Mouse (Mus musculus) myocyte (in vitro differentiated cells): ENCODE measurements at regions not wholly inside any gene's neighbourhood (a gene's known extent, or its start where the extent isn't known, plus 50 kb on each side); places are given as distances from the start of the nearest gene placed in this dataset.
A peak's percentile ranks its signal among the peaks of the same experiment; 100 is the strongest.

ENCODE experiments used
- H3K27me3 ChIP-seq: one replicate; pipeline ENCODE4 v1.6.1; 2011; ENCODE audit not compliant: control insufficient read depth, insufficient read depth, insufficient read length
- H3K36me3 ChIP-seq: one replicate; pipeline ENCODE4 v1.6.1; 2011; ENCODE audit not compliant: control insufficient read depth, insufficient read depth
- H3K4me2 ChIP-seq: one replicate; pipeline ENCODE4 v1.6.1; 2011; ENCODE audit warnings: low read depth, control low read depth
- H3K4me3 ChIP-seq: one replicate; pipeline ENCODE4 v1.5.1; 2011; ENCODE audit warnings: mild to moderate bottlenecking, control low read depth, moderate library complexity
- H3K79me2 ChIP-seq: one replicate; pipeline ENCODE4 v1.6.1; 2011; ENCODE audit not compliant: control insufficient read depth, insufficient read depth
- H3ac ChIP-seq: one replicate; pipeline ENCODE4 v1.6.1; 2011; ENCODE audit not compliant: control insufficient read depth, insufficient read length
- CEBPB ChIP-seq: IDR thresholded peaks from 2 replicates; pipeline ENCODE4 v1.6.1; 2011; ENCODE audit warnings: mild to moderate bottlenecking, moderate library complexity; ENCODE audit not compliant: poor library complexity, insufficient read depth, severe bottlenecking
- E2F4 ChIP-seq: IDR thresholded peaks from one replicate; pipeline ENCODE4 v1.6.1; 2011; ENCODE audit warnings: mild to moderate bottlenecking, control low read depth, moderate library complexity; ENCODE audit not compliant: insufficient read depth
- MAX ChIP-seq: IDR thresholded peaks from one replicate; pipeline ENCODE4 v1.6.1; 2011; ENCODE audit warnings: low read depth, mild to moderate bottlenecking, control low read depth
- MYOD1 ChIP-seq, 3 experiments: IDR thresholded peaks; one replicate each; pipeline ENCODE4 v1.6.1; 2011; ENCODE audit warnings: control low read depth in 2 of 3, low read depth in 2 of 3, mild to moderate bottlenecking in 2 of 3, moderate library complexity in 1 of 3; ENCODE audit not compliant: insufficient read length in 2 of 3, control insufficient read depth in 1 of 3
- MYOG ChIP-seq, 3 experiments: IDR thresholded peaks; one replicate each; pipeline ENCODE4 v1.6.1; 2011; ENCODE audit warnings: control low read depth in 2 of 3, low read depth in 2 of 3, mild to moderate bottlenecking in 2 of 3; ENCODE audit not compliant: insufficient read length in 2 of 3, control insufficient read depth in 1 of 3, insufficient read depth in 1 of 3
- POLR2A ChIP-seq: IDR thresholded peaks from one replicate; pipeline ENCODE4 v1.6.1; 2011; ENCODE audit warnings: low read depth, mild to moderate bottlenecking, control low read depth, moderate library complexity; ENCODE audit not compliant: insufficient read length
- POLR2AphosphoS2 ChIP-seq: IDR thresholded peaks from one replicate; pipeline ENCODE4 v1.6.1; 2011; ENCODE audit warnings: low read depth, control low read depth; ENCODE audit not compliant: insufficient read length
- REST ChIP-seq: IDR thresholded peaks from one replicate; pipeline ENCODE4 v1.6.1; 2011; ENCODE audit warnings: mild to moderate bottlenecking, control low read depth, moderate library complexity; ENCODE audit not compliant: insufficient read depth, insufficient read length
- SRF ChIP-seq: IDR thresholded peaks from one replicate; pipeline ENCODE4 v1.6.1; 2011; ENCODE audit warnings: low read depth; ENCODE audit not compliant: control insufficient read depth, insufficient read length
- TCF12 ChIP-seq: IDR thresholded peaks from one replicate; pipeline ENCODE4 v1.6.1; 2011; ENCODE audit warnings: mild to moderate bottlenecking, control low read depth; ENCODE audit not compliant: poor library complexity, insufficient read depth, severe bottlenecking
- TCF3 ChIP-seq: IDR thresholded peaks from one replicate; pipeline ENCODE4 v1.6.1; 2011; ENCODE audit warnings: low read depth, control low read depth; ENCODE audit not compliant: insufficient read length
- USF1 ChIP-seq: IDR thresholded peaks from one replicate; pipeline ENCODE4 v1.6.1; 2011; ENCODE audit warnings: low read depth, mild to moderate bottlenecking, control low read depth, moderate library complexity

DNA sequence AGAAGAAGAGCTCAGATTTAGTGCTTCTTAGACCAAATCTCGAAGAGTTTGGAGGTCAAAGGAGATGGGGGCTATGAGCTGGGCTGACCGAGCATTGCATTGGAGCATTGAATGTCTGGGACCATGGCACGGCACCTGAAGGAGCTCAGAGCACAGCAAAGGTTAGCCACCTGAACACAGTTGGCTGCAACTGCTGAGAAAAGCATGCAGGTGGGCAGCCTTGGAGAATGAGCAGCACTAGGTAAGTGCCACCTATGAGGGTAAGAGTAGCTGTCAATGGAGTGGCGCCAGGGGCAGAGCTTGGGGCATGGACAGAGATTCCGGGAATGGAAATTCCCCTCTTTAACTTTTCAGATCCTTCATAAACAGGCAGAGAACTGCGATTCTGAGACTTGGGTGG lies 305.7 kb downstream of the Fut8 start:
- Histone ChIP-seq H3K36me3 (no peaks in the 10 kb centered on the region), H3K79me2 (no peaks in the 10 kb centered on the region), H3K4me2 (no peak overlapping the region), H3ac (no peak overlapping the region), H3K27me3 (peaks cover 11% of the 10 kb centered on the region), H3K4me3 (no peak overlapping the region)
- TF ChIP-seq POLR2AphosphoS2 (no peak), SRF (no peak), POLR2A (no peak), E2F4 (no peak)

DNA sequence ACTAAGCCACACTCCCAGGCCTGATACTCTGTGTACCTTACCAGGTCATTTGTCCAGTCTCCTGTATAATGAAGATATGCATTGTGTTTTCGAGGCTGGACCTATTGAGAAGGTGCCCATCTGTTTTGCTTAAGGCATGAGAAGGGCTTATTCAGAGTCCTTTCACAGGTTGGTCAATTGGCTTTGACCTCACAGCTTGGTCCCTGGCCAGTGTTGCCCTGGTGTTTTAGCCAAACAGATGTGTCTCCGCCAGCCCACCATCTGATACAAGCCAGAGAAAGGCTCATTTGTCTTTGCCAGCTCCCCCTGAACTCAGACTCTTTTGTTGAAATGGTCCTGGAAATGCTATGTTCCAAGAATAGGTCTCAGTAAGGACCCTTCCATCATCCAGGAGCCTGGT lies 308.2 kb downstream of the Fut8 start:
- Histone ChIP-seq H3ac (no peak overlapping the region), H3K36me3 (no peaks in the 10 kb centered on the region), H3K4me3 (no peak overlapping the region), H3K4me2 (no peak overlapping the region), H3K27me3 (peaks cover 11% of the 10 kb centered on the region), H3K79me2 (no peaks in the 10 kb centered on the region)
- TF ChIP-seq MYOG (IDR thresholded peaks at IDR 0.05; ENCODE audit: control insufficient read depth in 1 of 3, insufficient read depth in 1 of 3, insufficient read length in 2 of 3, low read depth in 2 of 3) (no peak), POLR2AphosphoS2 (no peak), MYOD1 (IDR thresholded peaks at IDR 0.05; ENCODE audit: control insufficient read depth in 1 of 3, insufficient read length in 2 of 3, low read depth in 2 of 3) (no peak), TCF3 (no peak), SRF (no peak), TCF12 (no peak), POLR2A (no peak), E2F4 (no peak), MAX (no peak), USF1 (no peak), CEBPB (no peak), REST (no peak)

DNA sequence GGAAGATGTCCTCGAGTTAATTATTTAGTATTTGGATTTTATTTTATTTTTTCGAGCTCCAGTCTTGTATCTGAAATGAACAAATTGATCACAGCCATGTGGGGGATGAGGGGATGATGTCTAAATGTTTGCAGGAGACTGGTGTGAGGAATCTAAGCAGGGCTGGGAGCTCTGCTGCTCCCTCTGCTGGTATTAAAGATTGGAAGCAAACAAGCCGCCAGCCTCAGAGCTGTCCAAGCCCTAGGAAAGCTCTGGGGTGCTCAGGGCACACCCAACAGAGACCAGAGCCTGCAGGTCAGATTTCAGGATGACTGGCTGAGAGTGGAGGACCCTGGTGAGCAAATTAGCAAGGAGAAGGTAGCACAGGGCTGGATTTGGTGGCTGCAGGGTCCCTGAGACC lies 330.4 kb downstream of the Fut8 start:
- no peaks in the 10 kb centered on the region for H3K79me2 ChIP-seq
- no peak overlapping the region for H3K4me3 ChIP-seq
- H3K27me3 ChIP-seq, result peaks cover 14% of the 10 kb centered on the region
- no peaks in the 10 kb centered on the region for H3K36me3 ChIP-seq
- no peak overlapping the region for H3ac ChIP-seq
- TF ChIP-seq TCF12, result no peak
- no peak for TF ChIP-seq TCF3
- TF ChIP-seq MYOG (IDR thresholded peaks at IDR 0.05; ENCODE audit: control insufficient read depth in 1 of 3, insufficient read depth in 1 of 3, insufficient read length in 2 of 3, low read depth in 2 of 3), result no peak
- TF ChIP-seq CEBPB, result no peak
- TF ChIP-seq USF1, result no peak
- TF ChIP-seq MYOD1 (IDR thresholded peaks at IDR 0.05; ENCODE audit: control insufficient read depth in 1 of 3, insufficient read length in 2 of 3, low read depth in 2 of 3), result no peak
- no peak for TF ChIP-seq REST
- no peak for TF ChIP-seq MAX
- no peak for TF ChIP-seq SRF
- no peak for TF ChIP-seq POLR2A
- no peak for TF ChIP-seq POLR2AphosphoS2
- no peak for TF ChIP-seq E2F4
- peak overlapping the region; percentile 25 for H3K4me2 ChIP-seq

DNA sequence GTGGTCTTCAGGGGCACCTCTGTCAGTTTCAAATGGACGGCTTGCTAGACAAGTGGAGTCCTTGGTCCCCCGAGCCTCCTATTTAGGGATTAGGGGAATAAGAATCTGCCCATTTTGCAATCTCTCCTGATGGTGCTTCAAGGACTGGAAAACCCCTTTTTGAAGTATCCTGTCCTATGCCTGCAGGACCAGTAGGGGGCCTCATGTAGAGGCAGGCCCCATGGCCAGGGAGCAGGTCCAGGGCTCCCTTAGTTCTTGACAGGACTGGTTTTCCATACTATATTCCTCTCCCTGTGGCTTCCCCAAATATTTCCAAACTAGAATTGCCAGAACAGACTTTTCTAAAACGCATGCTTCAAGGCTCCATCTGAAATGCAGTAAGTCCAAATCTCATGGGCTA lies 332.6 kb downstream of the Fut8 start:
- Histone ChIP-seq H3ac (no peak overlapping the region), H3K4me3 (no peak overlapping the region), H3K27me3 (peaks cover 17% of the 10 kb centered on the region), H3K4me2 (no peak overlapping the region), H3K79me2 (no peaks in the 10 kb centered on the region), H3K36me3 (no peaks in the 10 kb centered on the region)
- TF ChIP-seq SRF (no peak), CEBPB (no peak), POLR2AphosphoS2 (no peak), TCF12 (no peak), MYOD1 (IDR thresholded peaks at IDR 0.05; ENCODE audit: control insufficient read depth in 1 of 3, insufficient read length in 2 of 3, low read depth in 2 of 3) (no peak), E2F4 (no peak), MAX (no peak), REST (no peak), POLR2A (no peak), TCF3 (no peak), MYOG (IDR thresholded peaks at IDR 0.05; ENCODE audit: control insufficient read depth in 1 of 3, insufficient read depth in 1 of 3, insufficient read length in 2 of 3, low read depth in 2 of 3) (no peak), USF1 (no peak)

DNA sequence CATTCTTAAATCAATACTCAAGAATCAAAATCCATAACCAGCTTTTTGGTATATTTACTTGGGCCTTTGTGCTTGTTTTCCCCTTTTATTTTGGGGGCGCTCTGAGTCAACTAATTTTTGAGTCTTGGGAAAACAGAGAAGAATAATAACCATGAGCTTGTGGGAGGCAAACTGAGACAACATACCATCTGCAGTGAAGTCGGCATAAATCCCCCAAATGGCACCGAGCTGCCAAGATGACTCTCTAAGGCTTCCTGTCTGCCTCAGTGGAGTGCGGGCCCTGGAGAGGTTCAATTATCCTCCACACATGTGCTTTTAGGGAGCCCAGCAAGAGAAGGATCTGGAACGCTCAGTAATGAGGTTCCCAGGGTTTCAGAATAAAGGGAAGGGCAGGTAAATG lies 333.1 kb downstream of the Fut8 start:
- H3K4me3 ChIP-seq, result no peak overlapping the region
- H3K27me3 ChIP-seq, result peaks cover 16% of the 10 kb centered on the region
- no peak for TF ChIP-seq POLR2A
- TF ChIP-seq MYOD1 (IDR thresholded peaks at IDR 0.05; ENCODE audit: control insufficient read depth in 1 of 3, insufficient read length in 2 of 3, low read depth in 2 of 3), result no peak
- no peak for TF ChIP-seq TCF12
- TF ChIP-seq REST, result no peak
- no peak for TF ChIP-seq MYOG (IDR thresholded peaks at IDR 0.05; ENCODE audit: control insufficient read depth in 1 of 3, insufficient read depth in 1 of 3, insufficient read length in 2 of 3, low read depth in 2 of 3)
- no peak for TF ChIP-seq MAX
- no peak for TF ChIP-seq TCF3
- no peak for TF ChIP-seq CEBPB
- TF ChIP-seq SRF, result no peak
- no peak for TF ChIP-seq POLR2AphosphoS2
- no peak for TF ChIP-seq E2F4
- TF ChIP-seq USF1, result no peak
- no peaks in the 10 kb centered on the region for H3K79me2 ChIP-seq
- no peak overlapping the region for H3ac ChIP-seq
- no peaks in the 10 kb centered on the region for H3K36me3 ChIP-seq
- H3K4me2 ChIP-seq, result no peak overlapping the region
